Mouse (Mus musculus): Measurements from ENCODE around the gene Eqtn. TPM values are rescaled to one million over a fixed set of nuclear protein-coding genes. Genes with fewer than 3 reads are reported as not detected.

Eqtn gene
- not detected for polyA plus RNA-seq (2017; shearing (Covaris generic))

GRCm38 (mm10) chr4:94928743-94929142 lies at the start of gene Eqtn:
TSS of gene Eqtn (minus strand) at chr4:94928843.

Other genes starting within 250 kb of the Eqtn start
- gene Tek, start 189.6 kb downstream of the Eqtn start, polyA plus RNA-seq (2017; shearing (Covaris generic)), result 0.06 TPM
- gene Mysm1, start 50.3 kb upstream of the Eqtn start, polyA plus RNA-seq (2017; shearing (Covaris generic)), result 71.0 TPM
- gene Jun, start 123.4 kb upstream of the Eqtn start, polyA plus RNA-seq (2017; shearing (Covaris generic)), result 18.2 TPM

Measured in activated CD4-positive, CD25-positive, alpha-beta regulatory T cell, adult 9 weeks (primary cell).